Mouse (Mus musculus) midbrain, embryonic 11.5 days (tissue): Measurements from ENCODE around the gene Ilkap. TPM values are rescaled to one million over a fixed set of nuclear protein-coding genes. Genes with fewer than 3 reads are reported as not detected.

Experiments
- ATAC-seq: fragments of 200-750 bp; cut with Nextera tagmentation; 2 replicates; pipeline ENCODE4 v1.8.0; 2017; ENCODE audit warnings: moderate TSS enrichment, moderate library complexity; ENCODE audit not compliant: low FRiP score
- DNase-seq: peaks from one replicate; pipeline ENCODE4 v3.0.0; 2015; ENCODE audit warnings: low spot score; ENCODE audit errors: missing footprints
- H3K27ac ChIP-seq: fragments of 300-500 bp; sonication (generic); 2 replicates; pipeline ENCODE4 v1.5.1; 2014; ENCODE audit warnings: low read depth, low read length
- H3K27me3 ChIP-seq: fragments of 300-500 bp; sonication (generic); 2 replicates; pipeline ENCODE4 v1.6.1; 2014; ENCODE audit warnings: mild to moderate bottlenecking, low read length, moderate library complexity, mixed read lengths; ENCODE audit not compliant: control insufficient read depth, insufficient read depth
- H3K36me3 ChIP-seq: fragments of 300-500 bp; sonication (generic); 2 replicates; pipeline ENCODE4 v1.6.1; 2014; ENCODE audit warnings: mild to moderate bottlenecking, low read length, moderate library complexity, mixed read lengths; ENCODE audit not compliant: control insufficient read depth, insufficient read depth
- H3K4me1 ChIP-seq: fragments of 300-500 bp; sonication (generic); 2 replicates; pipeline ENCODE4 v1.6.1; 2014; ENCODE audit warnings: low read length; ENCODE audit not compliant: control insufficient read depth, insufficient read depth
- H3K4me2 ChIP-seq: fragments of 300-500 bp; sonication (generic); 2 replicates; pipeline ENCODE4 v1.6.1; 2014; ENCODE audit warnings: mild to moderate bottlenecking, moderate library complexity
- H3K4me3 ChIP-seq: fragments of 300-500 bp; sonication (generic); 2 replicates; pipeline ENCODE4 v1.5.1; 2014; ENCODE audit warnings: low read depth, low read length
- H3K9ac ChIP-seq: fragments of 300-500 bp; sonication (generic); 2 replicates; pipeline ENCODE4 v1.6.1; 2014; ENCODE audit warnings: low read length
- H3K9me3 ChIP-seq: fragments of 300-500 bp; sonication (generic); 2 replicates; pipeline ENCODE4 v1.6.1; 2016; ENCODE audit warnings: low read length; ENCODE audit not compliant: control insufficient read depth
- WGBS: fragments of 180-500 bp; shearing (Covaris S2); extraction: QIAGEN DNeasy Blood & Tissue Kit; methylation state at CpG from one replicate; pipeline ENCODE4 v1.1.7; 2014; 5-methylcytosine and 5-hydroxymethylcytosine counted together
- polyA plus RNA-seq: library from polyadenylated mRNA; unstranded; fragments of >200 nt; fragmentation: Nextera tagmentation; extraction: Ambion mirVana; gene quantifications from 2 replicates; pipeline ENCODE4 v1.2.1, GENCODE M21; 2014

Gene Ilkap
- polyA plus RNA-seq, 1 experiment from 2014 or later: 169 TPM

DNA sequence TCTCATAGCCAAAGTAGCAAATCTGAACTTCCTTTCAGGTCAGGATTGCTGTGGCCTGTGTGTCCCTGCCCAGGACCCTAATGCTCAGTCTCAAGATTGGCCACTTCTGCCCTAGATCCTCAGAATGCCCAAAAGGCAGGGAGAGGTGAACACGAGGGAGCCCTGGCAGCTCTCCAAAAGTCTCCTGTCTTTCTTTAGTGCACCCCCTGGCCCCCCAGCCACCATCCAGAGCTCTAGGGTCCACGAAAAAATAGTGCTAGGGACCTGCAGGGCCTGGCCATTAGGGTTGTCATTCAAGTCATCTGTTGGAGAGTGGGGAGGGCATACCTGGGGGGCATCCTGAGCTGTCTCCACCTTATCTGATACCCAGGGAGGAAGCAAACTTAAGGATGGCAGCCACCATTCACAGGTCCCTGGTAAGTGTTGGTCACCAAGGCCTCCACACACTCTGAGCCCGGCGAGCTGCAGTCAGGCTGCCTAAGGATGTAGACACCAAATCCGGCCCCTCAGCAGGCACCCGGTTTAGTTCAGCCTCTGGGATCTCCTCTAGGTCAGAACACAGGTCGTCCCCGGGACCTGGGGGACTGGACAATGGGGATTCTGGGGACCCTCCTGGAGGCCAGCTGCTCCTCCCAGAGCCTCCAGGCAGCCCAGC lies 13.1 kb upstream of the Ilkap start:
- WGBS: 51% methylated on average over 8 of the region's 8 CpGs
- no peak for DNase-seq

DNA sequence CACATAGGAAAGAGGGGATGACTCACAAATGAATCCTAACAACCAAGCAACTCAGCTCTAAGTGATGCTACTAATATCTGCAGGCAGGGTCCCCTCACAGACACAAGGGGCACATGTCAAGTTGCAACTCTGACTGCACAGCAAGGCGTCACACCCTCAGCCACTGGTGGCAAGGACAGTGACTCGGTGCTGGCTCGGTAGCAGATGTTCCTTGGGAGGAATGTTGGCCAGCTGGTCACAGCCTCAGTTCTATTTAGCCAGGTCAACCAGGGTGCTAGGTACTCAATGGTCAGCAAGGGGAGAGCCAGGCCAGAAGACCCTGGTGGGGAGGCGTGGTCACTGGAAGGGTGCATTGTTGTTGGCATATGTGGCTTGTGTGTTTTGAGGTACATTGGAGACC lies 9.2 kb upstream of the Ilkap start:
- H3K27me3 ChIP-seq: no peaks in the 10 kb centered on the region
- 86% methylated on average over 4 of the region's 4 CpGs for WGBS
- ATAC-seq: no peak

More for the DNA sequence above, 13.1 kb upstream of the Ilkap start:
- no peaks in the 10 kb centered on the region for H3K27me3 ChIP-seq
- H3K9me3 ChIP-seq: no peaks in the 10 kb centered on the region
- H3K4me2 ChIP-seq: peak overlapping the region; percentile 91
- peaks cover 41% of the 10 kb centered on the region for H3K4me1 ChIP-seq
- H3K9ac ChIP-seq: peak overlapping the region; percentile 94
- no peaks in the 10 kb centered on the region for H3K36me3 ChIP-seq
- ATAC-seq: no peak
- H3K4me3 ChIP-seq: peak overlapping the region; percentile 72
- H3K27ac ChIP-seq: no peak overlapping the region

DNA sequence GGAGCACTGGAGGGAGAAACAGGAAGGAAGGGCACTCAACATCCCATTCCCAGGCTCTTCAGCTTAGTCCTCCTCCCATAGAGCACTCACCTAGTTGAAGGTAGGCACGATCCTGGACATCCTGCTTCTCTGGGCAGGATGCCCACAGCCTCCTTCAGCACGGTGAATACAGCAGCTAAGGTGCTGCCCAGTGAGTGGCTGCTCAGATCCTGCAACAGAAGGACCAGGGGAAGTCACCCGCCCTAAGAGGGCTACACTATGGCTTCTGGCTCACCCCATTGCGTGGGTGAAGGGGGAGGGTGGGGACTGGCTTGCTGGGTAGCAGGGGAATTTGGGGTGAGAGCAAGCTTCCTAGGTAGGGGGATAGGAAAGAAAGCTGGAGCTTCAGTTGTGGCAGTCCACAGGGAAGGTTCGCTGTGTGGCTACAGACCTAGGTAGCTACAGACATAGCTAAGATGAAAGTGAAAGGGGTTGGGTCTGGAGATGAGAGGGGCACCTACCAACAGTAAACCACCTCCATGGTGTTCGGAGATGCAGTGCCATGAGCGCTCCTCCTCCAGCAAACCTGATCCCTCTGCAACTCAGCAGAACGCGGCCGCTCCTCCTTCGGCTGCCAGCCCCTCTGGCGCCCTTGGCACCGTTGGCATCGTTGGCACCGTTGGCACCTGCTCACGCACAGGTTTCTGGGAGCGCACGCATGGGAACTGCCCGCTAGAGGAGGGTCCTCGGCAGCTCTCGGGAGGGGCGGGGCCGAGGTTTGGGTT lies 7.0 kb upstream of the Ilkap start:
- Histone ChIP-seq H3K4me1 (no peaks in the 10 kb centered on the region), H3K27ac (no peak overlapping the region), H3K9ac (no peak overlapping the region), H3K4me2 (no peak overlapping the region), H3K9me3 (no peaks in the 10 kb centered on the region), H3K4me3 (no peak overlapping the region), H3K36me3 (no peaks in the 10 kb centered on the region), H3K27me3 (no peaks in the 10 kb centered on the region)
- 66% methylated on average over 23 of the region's 23 CpGs for WGBS
- ATAC-seq: no peak
- no peak for DNase-seq

More for the DNA sequence above, 9.2 kb upstream of the Ilkap start:
- Histone ChIP-seq H3K36me3 (no peaks in the 10 kb centered on the region), H3K9me3 (no peaks in the 10 kb centered on the region), H3K4me3 (no peak overlapping the region), H3K4me1 (peaks cover 15% of the 10 kb centered on the region), H3K27ac (no peak overlapping the region), H3K4me2 (no peak overlapping the region), H3K9ac (no peak overlapping the region)
- no peak for DNase-seq

DNA sequence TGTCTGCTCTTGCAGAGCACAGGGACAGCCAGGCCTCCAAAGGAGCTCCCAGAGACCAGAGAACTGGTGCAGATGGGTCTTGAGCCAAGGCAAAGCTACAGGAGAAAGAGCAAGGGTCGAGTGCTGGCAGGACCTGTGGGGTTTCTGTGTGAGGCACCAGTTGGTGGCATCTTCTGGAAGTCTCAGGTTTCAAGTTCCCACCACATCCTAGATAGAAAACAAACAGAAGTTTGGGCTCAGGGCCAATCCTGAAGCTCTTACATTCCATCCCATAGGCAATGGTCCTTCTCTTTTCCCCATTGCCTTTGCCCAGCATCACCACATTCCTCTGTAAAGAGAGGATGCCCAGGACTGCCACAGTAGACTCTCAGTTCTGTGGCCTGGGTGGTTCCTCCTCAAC lies 6.4 kb upstream of the Ilkap start:
- Histone ChIP-seq H3K4me3 (no peak overlapping the region), H3K27ac (no peak overlapping the region), H3K36me3 (no peaks in the 10 kb centered on the region), H3K9me3 (no peaks in the 10 kb centered on the region), H3K27me3 (no peaks in the 10 kb centered on the region), H3K4me1 (no peaks in the 10 kb centered on the region), H3K4me2 (no peak overlapping the region), H3K9ac (no peak overlapping the region)
- WGBS: 46% methylated on average over 1 of the region's 1 CpGs
- ATAC-seq (no peak), DNase-seq (no peak)

DNA sequence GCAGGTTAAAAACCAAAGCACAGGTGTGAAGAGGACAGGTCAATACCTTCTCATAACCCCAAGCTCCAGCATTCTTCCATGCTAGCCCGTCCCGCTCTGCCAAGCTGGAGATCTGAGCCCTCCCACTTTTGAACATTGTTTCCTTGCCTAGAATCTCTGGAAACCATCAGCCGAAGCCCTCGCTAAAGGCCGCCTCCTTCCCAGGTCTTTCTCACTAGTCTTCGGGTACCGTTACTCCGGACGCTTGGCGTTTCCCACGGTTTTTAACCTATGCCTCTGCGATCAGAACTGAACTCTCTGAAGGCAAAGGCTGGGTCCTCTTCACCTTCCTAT lies 722 bp downstream of the Ilkap start:
- no peaks in the 10 kb centered on the region for H3K27me3 ChIP-seq
- peak overlapping the region; percentile 90 for H3K4me3 ChIP-seq
- H3K4me1 ChIP-seq: peaks cover 17% of the 10 kb centered on the region
- ATAC-seq (peak; percentile 6; the same call in 1 of the 2 replicates), DNase-seq (no peak)
- WGBS: 2% methylated on average over 12 of the region's 12 CpGs
- 0 out of 2 replicates have a peak overlapping the region, but pooled peaks have one; percentile 83 for H3K27ac ChIP-seq
- no peaks in the 10 kb centered on the region for H3K9me3 ChIP-seq
- peak overlapping the region; percentile 93 for H3K9ac ChIP-seq
- peak overlapping the region; percentile 83 for H3K4me2 ChIP-seq
- no peaks in the 10 kb centered on the region; the same call in 1 of the 2 replicates for H3K36me3 ChIP-seq

DNA sequence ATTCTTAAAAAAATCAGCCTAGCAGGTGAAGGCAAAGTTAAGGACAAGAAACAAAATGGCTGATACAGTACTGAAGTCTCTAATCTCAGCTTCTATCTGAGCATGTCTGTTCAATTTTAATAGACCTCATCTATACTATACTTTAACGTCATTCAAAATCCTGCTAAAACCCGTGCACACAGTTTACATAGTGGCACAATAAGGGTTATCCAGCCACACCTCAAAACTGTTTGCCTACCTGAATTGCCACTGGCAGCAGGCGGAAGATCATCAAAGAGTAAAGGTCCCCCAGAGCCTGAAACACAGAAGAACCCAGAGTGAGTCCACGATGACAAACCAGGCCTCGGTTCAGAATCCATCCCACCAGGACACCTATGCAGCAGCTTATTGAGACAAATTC lies 8.2 kb downstream of the Ilkap start:
- ATAC-seq (no peak), DNase-seq (no peak)
- no peak overlapping the region for H3K27ac ChIP-seq
- no peaks in the 10 kb centered on the region; the same call in 1 of the 2 replicates for H3K27me3 ChIP-seq
- no peaks in the 10 kb centered on the region for H3K4me1 ChIP-seq
- no peaks in the 10 kb centered on the region for H3K9me3 ChIP-seq
- 96% methylated on average over 5 of the region's 5 CpGs for WGBS
- peaks cover 25% of the 10 kb centered on the region for H3K36me3 ChIP-seq
- H3K9ac ChIP-seq: no peak overlapping the region
- no peak overlapping the region for H3K4me3 ChIP-seq
- H3K4me2 ChIP-seq: no peak overlapping the region

DNA sequence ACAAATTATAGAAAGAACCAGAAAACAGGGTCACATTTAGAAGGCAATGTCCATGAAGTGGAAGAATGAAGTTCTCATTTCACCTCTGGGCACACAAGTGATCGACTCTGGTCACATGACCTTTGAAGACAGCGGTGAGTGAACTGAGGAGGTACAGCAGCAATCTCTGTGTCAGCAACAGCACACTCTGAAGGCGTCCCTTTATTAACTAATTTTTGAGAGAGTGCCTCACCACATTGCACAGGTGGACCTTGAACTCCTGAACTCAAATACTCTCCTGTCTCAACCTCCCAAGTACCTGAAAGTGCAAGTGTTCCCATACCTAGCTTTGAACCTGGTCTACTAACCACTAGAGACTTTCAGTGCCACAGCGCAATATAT lies 17.5 kb downstream of the Ilkap start:
- no peak overlapping the region for H3K9ac ChIP-seq
- no peaks in the 10 kb centered on the region for H3K9me3 ChIP-seq
- H3K27me3 ChIP-seq: no peaks in the 10 kb centered on the region
- 93% methylated on average over 4 of the region's 4 CpGs for WGBS
- H3K27ac ChIP-seq: no peak overlapping the region
- ATAC-seq: no peak
- DNase-seq: no peak
- H3K4me1 ChIP-seq: no peaks in the 10 kb centered on the region
- H3K4me2 ChIP-seq: no peak overlapping the region
- peaks cover 39% of the 10 kb centered on the region for H3K36me3 ChIP-seq
- H3K4me3 ChIP-seq: no peak overlapping the region

DNA sequence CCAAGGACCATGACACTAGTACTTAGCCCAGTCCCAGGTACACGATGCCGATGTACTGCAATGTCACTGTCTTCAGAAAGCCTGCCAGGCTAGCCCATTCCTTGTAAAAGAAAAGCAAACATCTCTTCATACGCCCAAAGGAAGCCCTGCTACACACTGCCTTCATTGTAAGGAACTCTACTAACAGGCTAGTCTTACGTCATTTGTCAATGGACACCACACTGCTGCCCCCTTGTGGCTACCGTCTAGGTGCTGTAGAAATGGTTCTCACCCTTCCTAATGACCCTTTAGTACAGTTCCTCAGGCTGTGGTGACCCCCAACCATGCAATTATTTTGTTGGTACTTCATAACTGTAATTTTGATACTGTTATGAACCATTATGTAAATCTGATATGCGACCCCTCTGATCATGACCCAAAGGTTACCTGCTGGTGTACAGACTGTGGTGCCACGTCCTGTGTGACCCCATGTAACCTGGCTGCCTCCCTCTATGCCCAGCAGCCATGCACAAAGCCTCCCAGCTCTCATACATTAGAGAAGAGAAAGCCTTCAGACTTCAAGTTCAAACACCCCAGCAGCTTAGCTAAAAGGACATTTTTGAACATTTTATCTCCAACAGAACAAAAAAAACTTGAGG lies 18.0 kb downstream of the Ilkap start:
- Histone ChIP-seq H3K36me3 (peaks cover 40% of the 10 kb centered on the region), H3K9ac (no peak overlapping the region), H3K27ac (no peak overlapping the region), H3K4me3 (no peak overlapping the region), H3K9me3 (no peaks in the 10 kb centered on the region), H3K4me2 (no peak overlapping the region), H3K4me1 (no peaks in the 10 kb centered on the region), H3K27me3 (no peaks in the 10 kb centered on the region)
- peak; percentile 46; the same call in 1 of the 2 replicates for ATAC-seq
- DNase-seq: peak; percentile 94
- WGBS: 64% methylated on average over 7 of the region's 7 CpGs

DNA sequence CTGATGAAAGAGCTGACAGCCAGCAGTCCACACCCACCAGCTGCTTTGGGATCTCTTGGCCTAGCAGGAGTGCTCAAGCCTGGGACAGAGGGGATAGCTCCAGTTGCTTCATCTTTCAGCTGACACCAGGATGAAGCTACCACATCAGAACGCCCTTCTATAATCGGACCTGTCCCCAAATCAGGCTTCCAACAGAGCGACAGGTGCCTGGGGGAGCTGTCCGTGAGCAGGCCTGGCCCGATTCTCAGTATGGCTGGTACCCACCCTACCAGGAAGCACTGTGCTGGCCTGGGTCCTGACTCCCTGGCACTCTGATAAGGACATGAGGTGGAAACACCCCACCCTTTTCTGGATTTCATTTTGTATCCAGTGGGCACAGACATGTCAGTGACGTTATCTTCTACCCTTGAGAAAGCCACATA lies 25.2 kb downstream of the Ilkap start:
- WGBS: 94% methylated on average over 6 of the region's 6 CpGs
- ATAC-seq (no peak), DNase-seq (no peak)
- no peak overlapping the region for H3K4me2 ChIP-seq
- H3K4me3 ChIP-seq: no peak overlapping the region
- peaks cover 44% of the 10 kb centered on the region for H3K36me3 ChIP-seq
- no peak overlapping the region for H3K9ac ChIP-seq
- H3K9me3 ChIP-seq: no peaks in the 10 kb centered on the region
- H3K27ac ChIP-seq: no peak overlapping the region
- no peaks in the 10 kb centered on the region for H3K27me3 ChIP-seq
- no peaks in the 10 kb centered on the region for H3K4me1 ChIP-seq
